Mouse (Mus musculus) embryo, embryonic 9.5 days (tissue): ENCODE data around the gene Hs3st3b1.

Experiments used
- DNase-seq: peaks from one replicate; pipeline ENCODE4 v3.0.0-alpha.2; 2017; ENCODE audit errors: extremely low spot score

Gene Hs3st3b1

GRCm38 (mm10) chr11:63924286-63924930 lies 2.3 kb upstream of the Hs3st3b1 start:
- DNase-seq: peak; percentile 68

GRCm38 (mm10) chr11:63923386-63923785 lies 1.3 kb upstream of the Hs3st3b1 start:
- DNase-seq: peak; percentile 62

- DNase-seq: peak; percentile 49
Observed at GRCm38 (mm10) chr11:63921044-63921951, 792 bp downstream of the Hs3st3b1 start.

GRCm38 (mm10) chr11:63920531-63920930 lies 1.6 kb downstream of the Hs3st3b1 start:
- DNase-seq: peak; percentile 85

- peak; percentile 53 for DNase-seq
Observed at GRCm38 (mm10) chr11:63919211-63920098, 2.6 kb downstream of the Hs3st3b1 start.

- peak; percentile 55 for DNase-seq
Observed at GRCm38 (mm10) chr11:63918321-63919105, 3.6 kb downstream of the Hs3st3b1 start.

GRCm38 (mm10) chr11:63917561-63917960 lies 4.5 kb downstream of the Hs3st3b1 start:
- no peak for DNase-seq

- peak; percentile 66 for DNase-seq
Observed at GRCm38 (mm10) chr11:63914388-63914787, 7.7 kb downstream of the Hs3st3b1 start.

- DNase-seq: no peak
Observed at GRCm38 (mm10) chr11:63913936-63914335, 8.2 kb downstream of the Hs3st3b1 start.

- no peak for DNase-seq
Observed at GRCm38 (mm10) chr11:63911001-63911400, 11.1 kb downstream of the Hs3st3b1 start.

- no peak for DNase-seq
Observed at GRCm38 (mm10) chr11:63909961-63910360, 12.1 kb downstream of the Hs3st3b1 start.

- DNase-seq: no peak
Observed at GRCm38 (mm10) chr11:63908500-63908899, 13.6 kb downstream of the Hs3st3b1 start.

- no peak for DNase-seq
Observed at GRCm38 (mm10) chr11:63906552-63907353, 15.3 kb downstream of the Hs3st3b1 start.

- DNase-seq: no peak
Observed at GRCm38 (mm10) chr11:63904787-63905186, 17.3 kb downstream of the Hs3st3b1 start.

GRCm38 (mm10) chr11:63898509-63899168 lies 23.5 kb downstream of the Hs3st3b1 start:
- DNase-seq: peak; percentile 71

GRCm38 (mm10) chr11:63897856-63898508 lies 24.1 kb downstream of the Hs3st3b1 start:
- peak; percentile 33 for DNase-seq

- no peak for DNase-seq
Observed at GRCm38 (mm10) chr11:63897011-63897410, 25.1 kb downstream of the Hs3st3b1 start.

GRCm38 (mm10) chr11:63894188-63894587 lies 27.9 kb downstream of the Hs3st3b1 start:
- no peak for DNase-seq

GRCm38 (mm10) chr11:63893557-63893956 lies 28.5 kb downstream of the Hs3st3b1 start:
- no peak for DNase-seq
